Mouse (Mus musculus) embryonic facial prominence, embryonic 15.5 days (tissue): ENCODE data around the gene Nolc1. TPM values are rescaled to one million over a fixed set of nuclear protein-coding genes. Genes with fewer than 3 reads are reported as not detected.

ENCODE experiments used
- ATAC-seq: fragments of 200-750 bp; cut with Nextera tagmentation; 2 replicates; pipeline ENCODE4 v1.8.0; 2017; ENCODE audit warnings: low read depth, moderate TSS enrichment; ENCODE audit not compliant: insufficient number of reproducible peaks, low FRiP score, low TSS enrichment
- H3K27ac ChIP-seq: fragments of 300-500 bp; sonication (generic); replicated peaks from 2 replicates; pipeline ENCODE4 v1.5.1; 2015; ENCODE audit warnings: mild to moderate bottlenecking, inconsistent platforms
- H3K27me3 ChIP-seq: fragments of 300-500 bp; sonication (generic); 2 replicates; pipeline ENCODE4 v1.6.1; 2015; ENCODE audit warnings: inconsistent platforms
- H3K36me3 ChIP-seq: fragments of 300-500 bp; sonication (generic); 2 replicates; pipeline ENCODE4 v1.6.1; 2015; ENCODE audit warnings: mild to moderate bottlenecking, inconsistent platforms
- H3K4me1 ChIP-seq: fragments of 300-500 bp; sonication (generic); 2 replicates; pipeline ENCODE4 v1.6.1; 2015; ENCODE audit warnings: inconsistent platforms
- H3K4me2 ChIP-seq: fragments of 300-500 bp; sonication (generic); replicated peaks from 2 replicates; pipeline ENCODE4 v1.6.1; 2015; ENCODE audit warnings: mild to moderate bottlenecking, inconsistent platforms
- H3K4me3 ChIP-seq: fragments of 300-500 bp; sonication (generic); replicated peaks from 2 replicates; pipeline ENCODE4 v1.5.1; 2015; ENCODE audit warnings: mild to moderate bottlenecking, inconsistent platforms
- H3K9ac ChIP-seq: fragments of 300-500 bp; sonication (generic); 2 replicates; pipeline ENCODE4 v1.6.1; 2015; ENCODE audit warnings: inconsistent platforms
- H3K9me3 ChIP-seq: fragments of 300-500 bp; sonication (generic); replicated peaks from 2 replicates; pipeline ENCODE4 v1.6.1; 2016; ENCODE audit warnings: inconsistent platforms
- WGBS: fragments of 180-500 bp; shearing (Covaris S2); methylation state at CpG from one replicate; pipeline ENCODE4 v1.1.7; 2015; 5-methylcytosine and 5-hydroxymethylcytosine counted together
- polyA plus RNA-seq: library from polyadenylated mRNA; unstranded; fragments of >200 nt; fragmentation: Nextera tagmentation; extraction: Ambion mirVana; gene quantifications from 2 replicates; pipeline ENCODE4 v1.2.1, GENCODE M21; 2015

Gene Nolc1
- 74.1 and 76.9 TPM in 2 replicates for polyA plus RNA-seq

GRCm38 (mm10) chr19:46075616-46076607 is at the start of gene Nolc1:
TSS of gene Nolc1 (plus strand) at chr19:46075863.
- Histone ChIP-seq H3K9ac (peak within 1 kb of the TSS; percentile 50), H3K9me3 (no peaks in the 10 kb centered on the region), H3K4me3 (peak within 1 kb of the TSS; percentile 72), H3K4me2 (peak within 1 kb of the TSS; percentile 75), H3K36me3 (peaks cover 52% of the 10 kb centered on the region), H3K27ac (peak within 1 kb of the TSS; percentile 79), H3K4me1 (peaks cover 19% of the 10 kb centered on the region), H3K27me3 (no peaks in the 10 kb centered on the region)
- under 1% methylated on average over 66 of the region's 66 CpGs for WGBS
- peak; percentile 96 for ATAC-seq

DNA sequence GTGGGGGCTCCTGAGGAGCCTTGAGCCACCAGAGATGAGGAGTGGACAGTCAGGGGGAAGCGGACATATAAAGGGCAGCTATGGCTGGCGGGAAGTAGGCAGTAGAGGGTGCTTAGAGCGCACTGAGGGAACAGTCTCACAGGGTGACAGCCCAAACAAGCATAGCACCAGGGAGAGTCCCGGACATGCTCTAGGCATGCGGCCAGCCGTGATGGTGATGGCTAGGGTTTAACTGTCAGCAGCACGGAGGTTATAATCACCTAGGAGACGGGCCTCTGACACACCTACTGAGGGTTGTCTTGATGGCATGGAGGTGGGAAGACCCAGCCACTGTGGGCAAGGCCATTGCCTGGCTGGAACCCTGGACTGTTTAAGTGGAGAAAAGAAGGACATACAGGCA is 49.1 kb upstream of the Nolc1 start:
- H3K9me3 ChIP-seq = 0 out of 2 replicates have a peak, but pooled peaks cover 2% of the 10 kb centered on the region
- ATAC-seq = no peak
- peaks cover 7% of the 10 kb centered on the region; the same call in 1 of the 2 replicates for H3K4me1 ChIP-seq
- H3K4me3 ChIP-seq = no peak overlapping the region
- no peak overlapping the region for H3K9ac ChIP-seq
- H3K27me3 ChIP-seq = no peaks in the 10 kb centered on the region
- peaks cover 18% of the 10 kb centered on the region for H3K36me3 ChIP-seq
- 56% methylated on average over 8 of the region's 8 CpGs for WGBS
- H3K27ac ChIP-seq = no peak overlapping the region
- no peak overlapping the region for H3K4me2 ChIP-seq

DNA sequence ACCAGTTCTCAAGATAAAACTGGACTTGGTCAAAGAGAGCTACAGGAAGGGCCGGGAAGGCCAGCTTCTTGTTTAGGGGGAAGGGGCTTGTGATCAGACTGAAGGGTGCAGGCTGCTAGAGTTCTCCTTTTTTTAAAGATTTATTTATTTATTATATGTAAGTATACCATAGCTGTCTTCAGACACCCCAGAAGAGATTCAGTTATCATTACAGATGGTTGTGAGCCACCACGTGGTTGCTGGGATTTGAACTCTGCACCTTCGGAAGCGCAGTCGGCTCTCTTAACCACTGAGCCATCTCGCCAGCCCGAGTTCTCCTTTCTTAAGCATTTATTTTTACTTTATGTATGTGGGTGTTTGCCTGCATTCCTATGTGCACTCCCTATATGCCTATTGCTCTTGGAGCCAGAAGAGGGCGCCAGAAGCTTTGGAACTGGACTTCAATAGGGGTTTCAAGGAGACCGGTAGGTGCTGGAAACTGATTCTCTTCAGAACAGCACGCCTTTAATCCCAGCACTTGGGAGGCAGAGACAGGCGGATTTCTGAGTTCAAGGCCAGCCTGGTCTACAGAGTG is 46.8 kb upstream of the Nolc1 start:
- 69% methylated on average over 11 of the region's 11 CpGs for WGBS
- no peak for ATAC-seq
- H3K9ac ChIP-seq = no peak overlapping the region
- H3K4me2 ChIP-seq = no peak overlapping the region
- peaks cover 7% of the 10 kb centered on the region; the same call in 1 of the 2 replicates for H3K4me1 ChIP-seq
- H3K27me3 ChIP-seq = no peaks in the 10 kb centered on the region
- H3K9me3 ChIP-seq = 0 out of 2 replicates have a peak, but pooled peaks cover 2% of the 10 kb centered on the region
- H3K4me3 ChIP-seq = no peak overlapping the region
- H3K36me3 ChIP-seq = peaks cover 40% of the 10 kb centered on the region
- H3K27ac ChIP-seq = no peak overlapping the region

DNA sequence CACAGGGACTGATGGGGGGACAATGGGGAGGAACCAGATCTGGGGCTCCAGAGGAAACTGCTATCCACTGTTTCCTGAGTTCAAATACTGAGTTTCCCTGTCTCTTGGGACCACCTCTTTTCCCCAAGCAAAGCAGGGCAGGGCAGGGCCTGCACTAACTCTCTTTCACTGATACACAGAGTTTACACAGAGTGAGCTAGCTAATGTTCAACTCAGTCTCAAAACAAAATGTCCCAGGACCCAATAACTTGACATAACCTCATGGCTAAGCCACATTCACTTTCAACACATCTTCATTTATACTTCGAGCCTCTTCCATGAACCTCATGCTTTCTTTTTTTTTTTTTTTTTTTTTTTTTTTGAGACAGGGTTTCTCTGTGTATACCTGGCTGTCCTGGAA is 46.0 kb upstream of the Nolc1 start:
- Histone ChIP-seq H3K27me3 (no peaks in the 10 kb centered on the region), H3K4me3 (no peak overlapping the region), H3K4me1 (peaks cover 7% of the 10 kb centered on the region; the same call in 1 of the 2 replicates), H3K27ac (no peak overlapping the region), H3K36me3 (peaks cover 49% of the 10 kb centered on the region), H3K9ac (no peak overlapping the region), H3K4me2 (no peak overlapping the region), H3K9me3 (0 out of 2 replicates have a peak, but pooled peaks cover 2% of the 10 kb centered on the region)
- WGBS = 80% methylated on average over 1 of the region's 1 CpGs
- no peak for ATAC-seq

GRCm38 (mm10) chr19:46030196-46030983 is 45.3 kb upstream of the Nolc1 start:
- Histone ChIP-seq H3K4me1 (peaks cover 7% of the 10 kb centered on the region; the same call in 1 of the 2 replicates), H3K9me3 (0 out of 2 replicates have a peak, but pooled peaks cover 2% of the 10 kb centered on the region), H3K27me3 (no peaks in the 10 kb centered on the region), H3K4me3 (no peak overlapping the region), H3K9ac (no peak overlapping the region), H3K4me2 (no peak overlapping the region), H3K27ac (no peak overlapping the region), H3K36me3 (peaks cover 56% of the 10 kb centered on the region)
- 91% methylated on average over 10 of the region's 10 CpGs for WGBS
- ATAC-seq = no peak

DNA sequence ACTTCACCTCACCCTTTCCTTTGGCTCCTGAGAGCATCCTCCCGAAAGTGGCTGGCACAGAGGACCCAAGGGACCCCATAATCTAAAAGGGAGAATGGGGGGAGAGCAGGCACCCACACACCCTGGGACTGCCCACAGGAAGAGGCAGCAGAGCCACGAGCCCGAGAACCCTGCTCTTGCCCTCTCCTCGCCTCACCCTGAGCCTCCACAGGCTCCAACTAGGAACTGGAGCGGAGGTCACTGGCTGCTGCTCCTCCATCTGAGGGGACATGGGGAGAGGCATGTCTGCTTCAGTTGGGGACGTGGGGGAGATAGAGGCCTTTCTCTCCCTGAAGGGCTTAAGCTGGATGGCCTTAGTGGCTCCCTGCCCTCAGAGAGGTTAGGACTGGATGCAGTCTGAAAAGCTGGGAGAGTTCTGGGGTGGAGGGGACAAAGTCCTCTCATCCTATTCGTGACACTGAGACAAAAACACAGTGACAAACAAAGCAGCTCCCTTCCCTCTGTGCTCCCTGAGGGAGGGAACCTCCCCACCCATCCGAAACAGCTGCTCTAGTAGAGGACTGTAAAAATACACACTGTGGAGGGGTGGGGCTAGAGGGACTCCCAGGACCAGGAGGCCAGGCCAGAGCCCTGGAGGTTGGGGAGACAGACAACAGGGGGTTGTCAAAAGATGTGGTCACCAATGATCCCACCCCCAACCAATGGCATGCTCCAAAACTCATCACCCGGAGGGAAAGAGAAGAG is 43.8 kb upstream of the Nolc1 start:
- H3K9me3 ChIP-seq = 0 out of 2 replicates have a peak, but pooled peaks cover 2% of the 10 kb centered on the region
- ATAC-seq = peak; percentile 9; the same call in 1 of the 2 replicates
- WGBS = 76% methylated on average over 9 of the region's 9 CpGs
- H3K4me1 ChIP-seq = peaks cover 13% of the 10 kb centered on the region
- no peak overlapping the region for H3K4me3 ChIP-seq
- H3K27ac ChIP-seq = 0 out of 2 replicates have a peak overlapping the region, but pooled peaks have one; percentile 30
- no peak overlapping the region for H3K9ac ChIP-seq
- peaks cover 68% of the 10 kb centered on the region for H3K36me3 ChIP-seq
- no peak overlapping the region for H3K4me2 ChIP-seq
- H3K27me3 ChIP-seq = no peaks in the 10 kb centered on the region

DNA sequence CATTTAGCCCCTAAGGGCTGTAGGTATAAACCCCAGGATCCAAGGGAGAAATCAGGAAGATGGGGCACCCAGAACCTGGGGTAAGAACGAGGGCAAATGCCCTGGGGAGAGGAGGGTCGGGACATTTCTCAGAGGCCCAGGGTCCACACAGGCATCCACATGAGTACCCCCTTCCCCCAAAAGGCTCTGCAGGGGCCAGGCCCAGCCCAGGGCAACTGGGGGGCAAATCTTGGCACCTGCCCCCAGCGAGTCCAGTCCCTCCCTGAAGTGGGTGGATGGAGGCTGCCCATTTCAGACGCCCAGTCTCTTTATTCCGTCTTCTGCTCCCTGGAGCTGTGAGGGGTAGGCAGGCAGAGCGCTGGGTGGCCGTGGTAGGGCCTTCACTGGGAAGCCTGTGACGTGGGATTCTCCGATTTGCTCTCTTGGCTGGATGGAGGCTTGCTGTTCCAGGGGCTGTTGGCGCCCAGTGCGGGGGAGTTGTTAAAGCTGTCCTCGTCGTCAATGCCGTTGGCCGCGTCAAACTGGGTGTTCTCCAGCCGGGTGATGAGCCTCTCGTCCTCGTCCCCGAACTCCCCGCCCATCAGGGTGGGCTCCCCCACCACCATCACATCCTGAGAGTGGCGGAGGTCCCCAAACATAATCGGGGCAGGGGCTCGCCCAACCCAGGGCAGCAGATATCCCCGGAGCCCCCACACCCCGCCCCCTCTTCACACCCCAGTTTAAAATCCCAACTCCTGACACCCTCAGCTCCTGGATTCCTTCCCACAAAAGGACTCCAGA is 42.7 kb upstream of the Nolc1 start:
- ATAC-seq = no peak
- Histone ChIP-seq H3K36me3 (peaks cover 68% of the 10 kb centered on the region), H3K4me2 (no peak overlapping the region), H3K27me3 (no peaks in the 10 kb centered on the region), H3K27ac (no peak overlapping the region), H3K9me3 (0 out of 2 replicates have a peak, but pooled peaks cover 2% of the 10 kb centered on the region), H3K9ac (no peak overlapping the region), H3K4me1 (peaks cover 21% of the 10 kb centered on the region), H3K4me3 (no peak overlapping the region)
- 90% methylated on average over 26 of the region's 26 CpGs for WGBS

- 0 out of 2 replicates have a peak, but pooled peaks cover 2% of the 10 kb centered on the region for H3K9me3 ChIP-seq
- no peak overlapping the region for H3K4me2 ChIP-seq
- no peaks in the 10 kb centered on the region for H3K27me3 ChIP-seq
- no peak overlapping the region for H3K27ac ChIP-seq
- H3K4me3 ChIP-seq = no peak overlapping the region
- peaks cover 68% of the 10 kb centered on the region for H3K36me3 ChIP-seq
- no peak overlapping the region for H3K9ac ChIP-seq
- peaks cover 28% of the 10 kb centered on the region for H3K4me1 ChIP-seq
- WGBS = 93% methylated on average over 11 of the region's 11 CpGs
- ATAC-seq = no peak
These were observed 41.8 kb upstream of the Nolc1 start for GRCm38 (mm10) chr19:46033911-46034310.

DNA sequence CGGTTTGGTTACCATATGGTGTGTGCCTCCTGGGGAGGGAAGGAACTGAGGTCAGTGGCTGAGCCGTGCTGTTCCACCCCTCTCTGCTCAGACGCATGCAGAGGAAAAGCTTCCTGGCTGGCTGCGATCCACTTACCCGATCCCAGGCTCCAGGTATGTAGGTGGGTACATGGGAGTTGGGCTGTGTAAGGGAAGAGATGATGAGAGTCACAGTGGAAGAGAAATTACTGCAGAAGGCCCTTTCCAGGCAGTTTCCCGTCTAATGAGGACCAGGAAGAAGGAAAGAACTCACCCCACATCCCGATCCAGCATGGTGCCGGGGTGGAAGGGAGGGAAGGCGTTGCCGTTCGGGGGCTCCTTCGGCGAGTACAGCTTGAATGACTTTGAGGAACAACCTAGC is 39.7 kb upstream of the Nolc1 start:
- Histone ChIP-seq H3K9ac (no peak overlapping the region), H3K27me3 (no peaks in the 10 kb centered on the region), H3K36me3 (peaks cover 54% of the 10 kb centered on the region), H3K4me3 (no peak overlapping the region), H3K9me3 (no peaks in the 10 kb centered on the region), H3K4me1 (peaks cover 42% of the 10 kb centered on the region), H3K27ac (no peak overlapping the region), H3K4me2 (no peak overlapping the region)
- ATAC-seq = no peak
- 86% methylated on average over 13 of the region's 13 CpGs for WGBS
